Mouse (Mus musculus): ENCODE measurements at regions not wholly inside any gene's neighbourhood (a gene's known extent, or its start where the extent isn't known, plus 50 kb on each side); places are given as distances from the start of the nearest gene placed in this dataset.

GRCm38 (mm10) chr16:76110383-76110782 lies 88.3 kb upstream of the Samsn1 start:
- WGBS = 93% methylated on average over 3 of the region's 3 CpGs
- Histone ChIP-seq H3K4me1 (ENCODE audit: control insufficient read depth, insufficient read depth, low read length) (no peaks in the 10 kb centered on the region), H3K27ac (ENCODE audit: insufficient read depth, low read depth, low read length) (no peak overlapping the region), H3K27me3 (replicated peaks; ENCODE audit: control insufficient read depth, insufficient read depth, low read length) (no peaks in the 10 kb centered on the region), H3K36me3 (ENCODE audit: control insufficient read depth, insufficient read depth, low read length) (no peaks in the 10 kb centered on the region), H3K4me3 (ENCODE audit: insufficient read depth, low read depth, low read length) (no peak overlapping the region)
- TF ChIP-seq CTCF (conservative IDR thresholded peaks at IDR 0.05; ENCODE audit: insufficient read depth, insufficient read length, low read depth, low read length) = no peak
- DNase-seq = no peak

GRCm38 (mm10) chr16:76108464-76108863 lies 86.4 kb upstream of the Samsn1 start:
- Histone ChIP-seq H3K4me1 (ENCODE audit: control insufficient read depth, insufficient read depth, low read length) (no peaks in the 10 kb centered on the region), H3K27ac (ENCODE audit: insufficient read depth, low read depth, low read length) (no peak overlapping the region), H3K4me3 (ENCODE audit: insufficient read depth, low read depth, low read length) (no peak overlapping the region), H3K36me3 (ENCODE audit: control insufficient read depth, insufficient read depth, low read length) (no peaks in the 10 kb centered on the region), H3K27me3 (replicated peaks; ENCODE audit: control insufficient read depth, insufficient read depth, low read length) (no peaks in the 10 kb centered on the region)
- WGBS = 93% methylated on average over 2 of the region's 2 CpGs
- TF ChIP-seq CTCF (conservative IDR thresholded peaks at IDR 0.05; ENCODE audit: insufficient read depth, insufficient read length, low read depth, low read length) (no peak), POLR2A (IDR thresholded peaks at IDR 0.05; ENCODE audit: low read depth, low read length) (no peak)
- DNase-seq = no peak

- no peak overlapping the region for H3K27ac ChIP-seq (ENCODE audit: insufficient read depth, low read depth, low read length)
- TF ChIP-seq CTCF (conservative IDR thresholded peaks at IDR 0.05; ENCODE audit: insufficient read depth, insufficient read length, low read depth, low read length) (no peak), POLR2A (IDR thresholded peaks at IDR 0.05; ENCODE audit: low read depth, low read length) (no peak)
- DNase-seq = no peak
- no peak overlapping the region for H3K4me3 ChIP-seq (ENCODE audit: insufficient read depth, low read depth, low read length)
- no peaks in the 10 kb centered on the region for H3K36me3 ChIP-seq (ENCODE audit: control insufficient read depth, insufficient read depth, low read length)
- no peaks in the 10 kb centered on the region for H3K27me3 ChIP-seq (replicated peaks; ENCODE audit: control insufficient read depth, insufficient read depth, low read length)
- 93% methylated on average over 6 of the region's 6 CpGs for WGBS
- no peaks in the 10 kb centered on the region for H3K4me1 ChIP-seq (ENCODE audit: control insufficient read depth, insufficient read depth, low read length)
These were observed 82.6 kb upstream of the Samsn1 start for GRCm38 (mm10) chr16:76104673-76105072.

GRCm38 (mm10) chr16:76101773-76102172 lies 79.7 kb upstream of the Samsn1 start:
- WGBS = 83% methylated on average over 3 of the region's 3 CpGs
- Histone ChIP-seq H3K4me1 (ENCODE audit: control insufficient read depth, insufficient read depth, low read length) (no peaks in the 10 kb centered on the region), H3K27me3 (replicated peaks; ENCODE audit: control insufficient read depth, insufficient read depth, low read length) (no peaks in the 10 kb centered on the region), H3K4me3 (ENCODE audit: insufficient read depth, low read depth, low read length) (no peak overlapping the region), H3K27ac (ENCODE audit: insufficient read depth, low read depth, low read length) (no peak overlapping the region), H3K36me3 (ENCODE audit: control insufficient read depth, insufficient read depth, low read length) (no peaks in the 10 kb centered on the region)
- no peak for DNase-seq
- TF ChIP-seq CTCF (conservative IDR thresholded peaks at IDR 0.05; ENCODE audit: insufficient read depth, insufficient read length, low read depth, low read length) = no peak
- no peak for TF ChIP-seq POLR2A (IDR thresholded peaks at IDR 0.05; ENCODE audit: low read depth, low read length)

GRCm38 (mm10) chr16:76097808-76098207 lies 75.7 kb upstream of the Samsn1 start:
- WGBS = 57% methylated on average over 9 of the region's 9 CpGs
- TF ChIP-seq CTCF (conservative IDR thresholded peaks at IDR 0.05; ENCODE audit: insufficient read depth, insufficient read length, low read depth, low read length) (no peak), POLR2A (IDR thresholded peaks at IDR 0.05; ENCODE audit: low read depth, low read length) (no peak)
- no peaks in the 10 kb centered on the region for H3K4me1 ChIP-seq (ENCODE audit: control insufficient read depth, insufficient read depth, low read length)
- H3K27me3 ChIP-seq (replicated peaks; ENCODE audit: control insufficient read depth, insufficient read depth, low read length) = 0 out of 2 replicates have a peak, but pooled peaks cover 1% of the 10 kb centered on the region
- H3K4me3 ChIP-seq (ENCODE audit: insufficient read depth, low read depth, low read length) = no peak overlapping the region
- no peaks in the 10 kb centered on the region for H3K36me3 ChIP-seq (ENCODE audit: control insufficient read depth, insufficient read depth, low read length)
- H3K27ac ChIP-seq (ENCODE audit: insufficient read depth, low read depth, low read length) = no peak overlapping the region
- DNase-seq = no peak

- Histone ChIP-seq H3K36me3 (ENCODE audit: control insufficient read depth, insufficient read depth, low read length) (no peaks in the 10 kb centered on the region), H3K4me1 (ENCODE audit: control insufficient read depth, insufficient read depth, low read length) (no peaks in the 10 kb centered on the region), H3K27me3 (replicated peaks; ENCODE audit: control insufficient read depth, insufficient read depth, low read length) (0 out of 2 replicates have a peak, but pooled peaks cover 1% of the 10 kb centered on the region), H3K27ac (ENCODE audit: insufficient read depth, low read depth, low read length) (no peak overlapping the region), H3K4me3 (ENCODE audit: insufficient read depth, low read depth, low read length) (no peak overlapping the region)
- TF ChIP-seq POLR2A (IDR thresholded peaks at IDR 0.05; ENCODE audit: low read depth, low read length) (no peak), CTCF (conservative IDR thresholded peaks at IDR 0.05; ENCODE audit: insufficient read depth, insufficient read length, low read depth, low read length) (no peak)
- no peak for DNase-seq
- WGBS = 83% methylated on average over 4 of the region's 4 CpGs
These were observed 74.3 kb upstream of the Samsn1 start for GRCm38 (mm10) chr16:76096363-76096762.

- 94% methylated on average over 4 of the region's 4 CpGs for WGBS
- Histone ChIP-seq H3K36me3 (ENCODE audit: control insufficient read depth, insufficient read depth, low read length) (no peaks in the 10 kb centered on the region), H3K4me1 (ENCODE audit: control insufficient read depth, insufficient read depth, low read length) (no peaks in the 10 kb centered on the region), H3K27me3 (replicated peaks; ENCODE audit: control insufficient read depth, insufficient read depth, low read length) (no peaks in the 10 kb centered on the region), H3K27ac (ENCODE audit: insufficient read depth, low read depth, low read length) (no peak overlapping the region), H3K4me3 (ENCODE audit: insufficient read depth, low read depth, low read length) (no peak overlapping the region)
- no peak for TF ChIP-seq CTCF (conservative IDR thresholded peaks at IDR 0.05; ENCODE audit: insufficient read depth, insufficient read length, low read depth, low read length)
- TF ChIP-seq POLR2A (IDR thresholded peaks at IDR 0.05; ENCODE audit: low read depth, low read length) = no peak
- no peak for DNase-seq
These were observed 63.3 kb upstream of the Samsn1 start for GRCm38 (mm10) chr16:76085363-76085762.

- Histone ChIP-seq H3K27ac (ENCODE audit: insufficient read depth, low read depth, low read length) (no peak overlapping the region), H3K4me3 (ENCODE audit: insufficient read depth, low read depth, low read length) (no peak overlapping the region), H3K27me3 (replicated peaks; ENCODE audit: control insufficient read depth, insufficient read depth, low read length) (no peaks in the 10 kb centered on the region), H3K36me3 (ENCODE audit: control insufficient read depth, insufficient read depth, low read length) (no peaks in the 10 kb centered on the region), H3K4me1 (ENCODE audit: control insufficient read depth, insufficient read depth, low read length) (no peaks in the 10 kb centered on the region)
- 82% methylated on average over 4 of the region's 4 CpGs for WGBS
- TF ChIP-seq POLR2A (IDR thresholded peaks at IDR 0.05; ENCODE audit: low read depth, low read length) = no peak
- no peak for TF ChIP-seq CTCF (conservative IDR thresholded peaks at IDR 0.05; ENCODE audit: insufficient read depth, insufficient read length, low read depth, low read length)
- DNase-seq = no peak
These were observed 60.4 kb upstream of the Samsn1 start for GRCm38 (mm10) chr16:76082465-76082864.
